Mouse (Mus musculus) bone marrow macrophage, adult 2 months (primary cell): ENCODE data around the gene Smad1.

Experiments used
- CTCF ChIP-seq: IDR thresholded peaks from 2 replicates; pipeline ENCODE4 v1.5.1; 2012; ENCODE audit warnings: low read depth, mild to moderate bottlenecking, low read length, moderate library complexity
- POLR2A ChIP-seq: IDR thresholded peaks from 2 replicates; pipeline ENCODE4 v1.6.1; 2012; ENCODE audit warnings: mild to moderate bottlenecking, low read depth, low read length, borderline replicate concordance

GRCm38 (mm10) chr8:79360302-79360701 is 39.0 kb downstream of the Smad1 start:
- TF ChIP-seq CTCF (no peak), POLR2A (no peak)
